Mouse (Mus musculus) erythroblast, embryonic 14.5 days (primary cell): ENCODE measurements around the gene Gsap.

ENCODE experiments used
- GATA1 ChIP-seq: IDR thresholded peaks from 2 replicates; pipeline ENCODE4 v1.6.1; 2012; ENCODE audit warnings: low read length, inconsistent platforms, mixed read lengths
- TAL1 ChIP-seq: IDR thresholded peaks from 3 replicates; pipeline ENCODE4 v1.6.1; 2012; ENCODE audit warnings: low read length, inconsistent platforms, mixed read lengths

DNA sequence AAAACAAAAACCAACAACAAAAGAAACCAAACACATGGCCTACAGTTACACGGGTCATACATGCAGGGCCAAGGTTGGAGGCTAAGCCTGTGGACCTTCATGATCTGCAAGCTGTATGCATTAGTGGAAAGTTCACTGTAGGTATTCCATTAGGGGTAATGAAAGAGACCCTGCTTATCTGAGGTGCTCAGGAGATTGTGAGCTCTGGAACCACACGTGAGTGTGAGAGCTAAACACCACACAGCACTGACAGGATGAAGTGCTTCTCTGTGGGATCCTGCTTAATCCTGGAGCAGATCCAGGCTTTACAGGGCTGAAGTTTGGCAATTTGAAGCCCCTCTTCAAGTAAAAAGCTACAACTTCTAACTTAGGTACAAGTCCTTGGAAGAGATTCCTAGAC lies 134.1 kb downstream of the Gsap start:
- TF ChIP-seq GATA1 (no peak), TAL1 (no peak)
